Mouse (Mus musculus) E14TG2a.4 (cell line): Measurements from ENCODE around the gene Sept1.

Experiments
- CTCF ChIP-seq: conservative IDR thresholded peaks from 2 replicates; pipeline ENCODE4 v1.5.1; 2014; ENCODE audit warnings: low read length
- NANOG ChIP-seq: IDR thresholded peaks from 2 replicates; pipeline ENCODE4 v1.6.1; 2014; ENCODE audit warnings: borderline replicate concordance, low read length, mixed read lengths
- POU5F1 ChIP-seq: IDR thresholded peaks from 2 replicates; pipeline ENCODE4 v1.6.1; 2014; ENCODE audit warnings: low read length, borderline replicate concordance

DNA sequence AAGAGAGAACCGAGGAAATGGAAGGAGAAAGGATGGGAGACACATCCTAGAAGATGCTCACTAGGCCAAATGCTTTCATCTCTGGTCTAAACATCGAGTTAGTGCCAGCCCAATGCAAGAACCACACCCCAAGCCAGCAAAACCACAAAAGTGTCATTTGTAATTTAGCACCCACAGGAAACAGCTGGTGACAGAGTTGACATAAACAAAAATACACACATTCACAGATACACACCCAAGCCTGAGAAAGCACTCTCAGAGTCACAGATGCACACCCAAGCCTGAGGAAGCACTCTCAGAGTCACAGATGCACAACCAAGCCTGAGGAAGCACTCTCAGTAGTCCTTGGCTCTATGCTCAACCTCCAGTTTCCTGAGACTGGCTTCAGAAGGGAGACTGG lies 52.1 kb downstream of the Sept1 start:
- TF ChIP-seq CTCF (no peak), POU5F1 (no peak), NANOG (no peak)
